Mouse (Mus musculus): ENCODE results near the gene Rbm24.

Gene Rbm24

DNA sequence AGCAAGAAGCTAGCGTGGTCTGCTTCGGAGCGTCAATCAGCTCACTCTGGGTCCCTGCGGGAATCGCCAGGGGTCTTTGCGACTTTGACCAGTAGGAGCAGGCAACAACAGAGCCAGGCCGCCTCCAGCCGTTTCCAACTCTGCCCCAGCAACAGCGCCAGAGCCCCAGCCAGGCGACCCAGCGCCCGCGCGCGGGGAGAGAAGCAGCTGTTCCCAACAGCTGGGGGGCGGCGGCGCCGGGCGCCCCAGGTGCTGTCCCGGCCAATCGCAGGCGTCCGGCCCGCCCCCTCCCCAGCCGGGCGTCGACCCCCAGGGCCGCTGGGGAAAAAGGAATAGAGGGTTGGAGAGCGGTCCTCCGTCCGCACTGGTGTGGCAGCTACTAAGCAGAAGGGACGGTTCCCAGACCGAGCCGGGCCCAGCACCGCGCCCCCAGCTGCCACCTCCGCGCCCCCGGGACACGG is at the start of gene Rbm24:
Rbm24 (plus strand) TSS at position 294 of the 461 bp plus-strand sequence.
- peak; percentile 2 for DNase-seq

DNA sequence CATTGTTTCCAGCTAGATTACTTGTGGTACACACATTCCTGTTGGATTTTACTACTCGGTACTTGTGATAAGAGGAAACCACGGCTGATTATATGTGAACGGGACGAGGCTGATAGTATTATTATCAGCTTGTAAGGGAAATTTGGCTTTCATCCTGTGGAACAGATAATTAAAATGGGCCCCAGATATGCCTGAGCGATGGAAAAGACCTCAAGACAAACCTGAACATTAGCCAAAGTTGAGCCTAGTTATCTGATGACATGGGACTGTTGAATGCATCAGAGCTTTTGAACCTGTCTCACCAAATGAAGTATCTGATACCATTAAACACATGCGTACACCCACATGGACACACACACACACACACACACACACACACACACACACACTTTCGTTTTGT is 45.4 kb upstream of the Rbm24 start:
- no peak for DNase-seq

DNA sequence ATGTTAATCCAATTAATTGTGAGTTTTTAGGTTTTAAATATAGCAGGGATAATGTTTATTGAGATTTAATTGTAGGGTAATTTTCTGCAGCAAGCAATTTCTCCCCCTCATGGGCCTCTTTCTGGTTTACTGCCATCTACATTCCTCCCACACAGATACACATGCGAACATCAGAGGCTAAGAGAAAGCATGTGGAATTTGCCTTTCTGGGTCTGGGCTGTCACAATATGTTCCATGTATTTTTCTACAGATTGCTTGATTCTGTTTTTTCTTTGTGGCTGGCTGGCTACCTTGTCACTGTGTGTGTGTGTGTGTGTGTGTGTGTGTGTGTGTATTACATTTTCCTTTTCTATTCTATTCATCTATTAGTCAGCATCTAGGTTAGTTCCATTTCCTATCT is 42.9 kb upstream of the Rbm24 start:
- no peak for DNase-seq

DNA sequence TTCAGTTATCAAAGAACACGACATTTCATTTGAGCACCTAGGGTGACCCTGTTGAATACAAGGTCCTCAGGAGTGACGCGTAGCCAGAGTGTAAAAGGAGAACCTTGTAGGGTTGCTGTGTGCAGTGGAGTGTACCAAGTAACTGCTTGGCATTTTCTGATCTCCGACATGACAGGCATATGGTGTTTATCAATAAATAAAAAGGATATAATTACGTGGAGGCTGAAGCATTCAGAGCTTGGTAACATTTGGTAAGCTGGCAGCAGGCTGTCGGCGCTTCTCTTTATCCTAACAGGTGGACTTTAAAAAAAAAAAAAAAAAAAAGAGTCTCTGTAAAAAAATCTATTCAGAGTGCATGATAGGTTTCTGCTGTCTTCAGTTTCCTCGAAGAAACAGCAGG is 30.8 kb upstream of the Rbm24 start:
- DNase-seq, result no peak

DNA sequence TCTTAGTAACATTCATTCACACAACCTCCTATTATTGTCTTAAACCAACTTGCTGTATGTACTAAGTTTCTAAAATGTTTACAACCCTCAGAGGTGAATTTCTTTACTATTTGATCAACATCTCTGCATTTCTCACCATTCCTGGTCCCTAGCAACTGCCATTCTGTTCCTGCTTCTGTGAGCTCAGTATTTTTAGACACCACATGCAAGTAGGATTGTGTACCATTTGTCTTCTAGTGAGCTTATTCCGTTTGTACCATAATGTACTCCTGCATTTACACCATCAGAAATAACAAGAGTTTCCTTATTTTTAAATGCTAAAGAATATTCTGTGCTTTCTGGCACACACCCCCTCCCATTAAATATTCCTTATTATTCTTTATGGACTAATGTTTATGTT is 26.6 kb upstream of the Rbm24 start:
- DNase-seq, result no peak

DNA sequence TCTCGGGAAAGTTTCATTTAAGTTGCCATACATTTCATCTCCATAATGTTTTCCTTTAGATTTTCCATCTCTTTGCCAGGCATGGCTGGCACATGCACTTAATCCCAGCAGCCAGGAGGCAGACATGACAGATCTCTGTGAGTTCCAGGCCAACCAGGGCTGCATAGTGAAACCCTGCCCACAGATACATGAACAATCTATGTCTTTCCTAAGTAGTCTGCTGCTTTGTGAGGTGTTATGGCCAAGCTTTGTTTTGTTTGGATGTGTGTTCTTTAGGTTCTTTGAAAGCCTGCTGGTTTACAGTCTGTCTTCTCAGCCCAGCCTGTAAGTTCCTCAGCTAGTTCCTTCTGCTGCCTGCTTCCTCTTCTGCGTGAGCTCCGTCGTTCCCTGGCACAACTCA is 25.3 kb upstream of the Rbm24 start:
- DNase-seq, result no peak

DNA sequence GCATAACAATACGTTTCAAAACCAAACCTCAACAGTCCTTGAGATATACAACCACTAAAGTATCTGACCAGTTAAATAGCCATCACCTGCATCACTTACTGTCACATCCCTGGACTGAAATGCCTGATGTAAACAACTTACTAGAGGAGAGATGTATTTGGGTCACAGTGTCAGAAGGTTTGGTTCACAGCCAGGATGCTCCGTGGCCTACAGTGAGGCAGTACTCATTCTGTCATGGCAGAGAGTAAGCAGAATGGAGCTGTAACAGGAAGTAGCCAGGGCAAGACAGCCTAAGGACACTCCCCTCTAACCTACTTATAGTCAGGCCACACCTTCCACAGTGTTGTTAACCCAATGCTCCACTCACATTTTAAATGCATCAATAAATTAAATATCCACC is 24.3 kb upstream of the Rbm24 start:
- DNase-seq, result no peak

DNA sequence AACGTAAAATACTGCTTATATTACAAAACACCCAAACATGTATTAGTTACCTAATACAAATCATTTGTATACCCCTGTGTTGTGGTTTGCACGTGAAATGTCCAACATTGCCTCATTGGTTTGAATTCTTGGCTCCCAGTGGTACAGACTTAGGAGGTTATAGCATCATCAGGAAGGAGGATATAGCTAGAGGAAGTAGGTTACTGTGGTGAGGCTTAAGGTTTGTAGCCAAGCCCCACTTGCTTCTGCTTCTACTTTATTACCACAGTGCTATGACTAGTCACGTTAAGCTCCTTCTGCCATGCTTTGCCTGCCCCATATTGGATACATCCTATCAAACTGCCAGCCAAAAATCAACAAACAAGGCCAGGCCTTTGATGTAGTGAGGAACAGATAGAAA is 21.0 kb upstream of the Rbm24 start:
- no peak for DNase-seq

DNA sequence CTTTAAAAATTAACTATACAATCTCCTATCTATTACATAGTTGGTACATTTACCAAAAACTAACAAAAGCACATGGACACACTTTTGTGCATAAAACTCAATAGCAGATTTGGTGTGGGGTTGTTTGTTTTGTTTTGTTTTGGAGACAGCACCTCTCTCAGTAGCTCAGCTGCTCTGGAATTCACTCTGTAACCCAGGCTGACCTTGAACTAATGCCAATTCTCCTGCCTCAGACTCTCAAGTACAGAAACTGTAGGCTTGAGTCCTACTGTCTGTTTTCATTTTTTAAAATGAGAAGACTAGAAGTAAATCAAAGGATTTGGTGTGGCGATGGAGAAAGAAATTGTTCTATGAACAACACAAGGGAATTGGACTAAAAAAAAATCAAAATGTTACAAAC is 11.1 kb upstream of the Rbm24 start:
- DNase-seq, result no peak

DNA sequence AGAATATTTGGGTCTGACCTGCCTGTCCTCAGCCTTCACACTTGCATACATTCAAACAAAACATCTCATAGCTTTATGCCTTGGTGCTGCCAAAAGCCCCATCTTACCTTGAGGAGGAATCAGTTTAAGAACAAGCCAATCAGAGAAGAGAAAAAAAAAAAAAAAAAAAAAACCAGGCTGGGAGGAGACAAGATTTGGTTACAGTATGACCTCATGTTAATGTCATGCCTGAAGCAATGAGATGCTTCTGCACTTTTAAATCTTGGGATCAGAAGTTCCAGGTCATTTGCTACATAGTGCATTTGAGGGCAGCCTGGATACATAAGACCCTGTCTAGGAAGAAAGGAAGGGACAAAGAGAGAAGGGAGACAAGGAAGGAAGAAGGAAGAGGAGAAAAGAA is 6.0 kb upstream of the Rbm24 start:
- DNase-seq, result no peak

DNA sequence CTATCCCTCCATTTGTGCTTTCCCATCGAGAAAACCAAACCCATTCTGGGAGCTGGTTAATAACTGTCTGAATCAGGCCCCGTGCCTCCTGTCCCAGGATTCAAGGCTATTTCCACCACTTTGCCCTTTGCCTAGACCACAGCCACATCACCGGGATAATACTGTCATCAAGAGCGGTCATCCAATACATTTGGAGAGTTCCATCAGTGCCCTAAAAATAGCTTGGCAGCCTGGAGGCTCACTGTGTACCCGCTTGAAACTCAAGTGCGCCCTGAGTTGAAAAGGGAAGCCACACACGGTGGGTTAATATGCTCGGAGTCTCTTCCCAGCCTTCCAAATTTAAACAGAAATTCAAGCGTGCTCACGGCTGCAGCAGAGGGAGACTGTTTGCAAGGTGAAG is 4.6 kb upstream of the Rbm24 start:
- DNase-seq, result no peak

DNA sequence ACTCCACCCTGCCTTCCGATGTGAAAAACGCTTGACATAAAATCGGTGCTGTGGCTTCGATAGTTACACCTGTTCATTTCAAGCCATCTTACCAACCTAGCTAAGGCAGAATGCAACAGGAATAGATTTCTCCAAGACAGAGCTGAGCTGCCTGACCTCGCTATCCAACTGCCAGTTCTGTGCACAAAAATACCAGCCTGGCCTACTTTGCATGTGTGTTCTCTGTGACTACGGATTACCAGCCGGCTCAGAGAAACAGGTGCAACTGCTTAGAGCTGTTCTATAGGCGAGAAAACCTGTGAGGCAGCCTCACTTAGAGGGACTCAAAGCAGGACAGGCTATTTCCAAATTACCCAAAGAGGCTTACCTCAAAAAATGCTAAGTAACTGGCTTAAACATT is 4.2 kb upstream of the Rbm24 start:
- DNase-seq, result no peak

DNA sequence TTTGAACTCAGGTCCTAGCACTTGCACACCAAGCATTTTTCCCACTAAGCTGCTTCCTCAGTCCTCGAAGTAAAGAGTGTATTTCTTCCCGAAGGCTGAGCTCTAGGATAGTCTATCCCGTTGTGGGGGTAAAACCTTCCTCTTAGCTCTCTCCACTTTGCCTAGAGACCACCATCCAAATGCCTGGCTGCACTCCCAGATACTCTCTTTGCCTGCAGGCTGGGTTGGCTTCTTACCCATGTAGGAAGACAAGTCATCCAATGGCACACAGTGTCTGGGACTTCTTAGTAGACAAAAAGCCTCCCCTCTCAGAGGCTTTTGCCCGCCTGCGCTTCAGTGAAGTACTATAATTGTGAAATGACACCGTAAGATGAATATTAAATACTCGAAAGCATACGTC is 2.2 kb upstream of the Rbm24 start:
- DNase-seq, result no peak

DNA sequence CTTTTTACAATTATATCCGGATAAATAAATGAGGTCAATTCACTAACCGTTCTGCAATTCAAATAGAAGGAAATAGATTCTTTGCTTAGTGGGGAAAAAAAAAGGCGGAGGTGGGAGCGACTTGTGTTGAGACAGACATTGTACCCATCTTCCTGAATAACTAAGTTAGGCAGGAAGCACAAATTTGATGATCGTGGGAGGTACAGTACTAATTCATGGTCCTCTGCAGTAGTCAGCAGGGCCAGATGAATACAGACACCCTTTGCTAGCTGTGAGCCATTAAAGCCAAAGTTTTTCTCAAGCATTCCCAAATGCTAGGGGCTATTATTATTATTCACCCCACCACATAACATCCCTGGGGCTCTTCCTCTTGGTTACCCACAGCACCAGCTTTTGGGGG is 640 bp upstream of the Rbm24 start:
- no peak for DNase-seq

DNA sequence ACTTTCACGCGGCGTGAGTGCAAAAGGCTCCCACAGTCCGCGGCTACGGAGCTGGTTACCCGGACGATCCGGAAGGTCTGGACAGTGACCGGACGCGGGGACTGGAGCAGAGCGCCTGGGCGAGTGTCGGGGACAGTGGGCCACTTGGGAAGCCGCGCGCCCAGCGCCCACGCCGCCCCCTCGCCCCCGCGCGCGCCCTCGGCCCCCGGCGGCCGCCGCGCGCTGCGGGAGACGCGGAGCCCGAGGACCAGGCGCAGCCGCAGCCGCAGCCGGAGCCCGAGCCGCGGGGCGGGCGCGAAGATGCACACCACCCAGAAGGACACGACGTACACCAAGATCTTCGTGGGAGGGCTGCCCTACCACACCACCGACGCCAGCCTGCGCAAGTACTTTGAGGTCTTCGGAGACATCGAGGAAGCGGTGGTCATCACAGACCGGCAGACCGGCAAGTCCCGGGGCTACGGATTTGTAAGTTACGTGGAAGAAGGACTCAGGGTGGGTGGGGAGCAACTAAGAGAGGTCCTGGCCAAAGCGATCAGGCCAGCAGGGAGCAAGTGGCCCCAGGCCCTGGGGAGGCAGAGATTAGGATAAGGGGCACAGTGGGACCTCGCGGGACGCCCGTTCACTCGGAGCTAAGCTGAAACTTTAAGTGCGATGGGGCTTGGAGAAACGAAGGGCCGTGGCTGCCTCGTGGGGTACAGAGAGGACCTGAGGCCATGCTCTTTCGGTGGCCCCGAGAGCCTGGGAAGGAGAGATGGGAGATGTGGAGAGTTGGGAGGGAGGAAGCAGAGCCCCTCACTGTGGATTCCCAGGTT is 704 bp downstream of the Rbm24 start:
- no peak for DNase-seq

DNA sequence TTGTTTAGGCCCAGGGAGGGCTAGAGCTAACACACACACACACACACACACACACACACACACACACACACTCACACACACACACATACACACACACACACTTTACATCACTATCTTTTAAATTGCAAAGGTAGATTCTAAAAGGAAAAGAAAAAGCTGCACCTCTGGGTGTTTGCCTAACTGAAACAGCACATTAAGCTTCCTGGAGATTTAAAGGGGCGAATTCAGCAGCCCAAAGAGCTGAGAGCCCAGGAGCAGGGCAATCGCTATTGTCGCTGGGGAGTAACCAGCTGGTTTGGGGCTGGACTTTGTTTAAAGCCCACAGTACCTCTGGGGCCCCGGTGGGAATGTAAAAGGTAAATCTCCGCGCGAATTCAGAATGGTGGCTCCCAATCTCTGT is 1.4 kb downstream of the Rbm24 start:
- DNase-seq, result no peak

DNA sequence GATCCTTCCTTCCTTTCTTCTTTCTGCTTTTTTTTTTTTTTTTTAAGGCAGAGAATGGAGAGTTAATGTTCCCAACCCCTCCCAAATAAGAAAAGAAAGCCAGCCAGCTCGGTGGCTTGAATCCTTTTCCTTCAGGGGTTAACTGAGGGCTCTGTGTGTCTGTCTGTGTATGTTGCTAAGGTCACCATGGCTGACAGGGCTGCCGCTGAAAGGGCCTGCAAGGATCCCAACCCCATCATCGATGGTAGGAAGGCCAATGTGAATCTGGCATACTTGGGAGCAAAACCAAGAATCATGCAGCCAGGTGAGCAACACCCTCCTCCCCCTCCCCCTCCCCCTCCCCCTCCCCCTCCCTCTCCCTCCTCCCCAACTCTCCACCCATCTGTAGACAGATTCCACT is 1.9 kb downstream of the Rbm24 start:
- DNase-seq, result no peak

DNA sequence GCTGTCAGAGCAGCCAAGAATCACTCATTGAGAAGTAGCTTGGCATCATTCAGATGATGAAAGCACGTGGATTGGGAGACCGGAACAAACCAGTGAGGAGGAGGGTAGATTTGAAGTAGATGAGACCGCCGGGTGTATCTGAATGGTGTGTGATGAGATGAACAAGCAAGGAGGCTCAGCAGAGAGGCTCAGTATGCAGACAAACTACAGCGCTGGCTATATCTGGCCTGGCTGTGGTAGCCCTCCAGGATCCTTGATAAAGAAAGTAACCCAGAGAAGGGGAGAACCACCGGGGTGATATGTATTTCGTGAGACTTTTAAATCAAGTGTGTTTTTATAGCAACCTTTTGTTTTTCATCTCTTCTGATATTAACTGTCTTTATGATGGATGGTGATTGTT is 5.6 kb downstream of the Rbm24 start:
- no peak for DNase-seq

DNA sequence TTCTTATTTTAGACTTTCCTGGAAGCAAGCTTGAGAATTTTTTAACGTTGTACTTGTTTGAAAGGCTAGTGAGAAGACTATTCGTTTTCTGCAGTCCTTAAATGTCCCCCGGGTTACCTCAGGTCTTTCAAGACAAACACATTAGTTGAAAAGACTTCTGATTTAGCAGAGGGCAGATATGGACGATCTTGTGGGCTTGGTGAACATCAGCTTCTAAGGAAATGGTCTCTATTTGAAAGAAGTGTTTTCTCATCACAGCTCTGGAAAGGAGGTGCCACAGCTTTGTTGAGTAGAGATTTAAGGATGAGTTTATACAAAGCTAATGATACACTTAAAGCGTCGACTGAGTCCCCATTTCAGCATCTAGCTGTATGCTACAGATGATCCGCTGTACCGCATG is 6.1 kb downstream of the Rbm24 start:
- no peak for DNase-seq

DNA sequence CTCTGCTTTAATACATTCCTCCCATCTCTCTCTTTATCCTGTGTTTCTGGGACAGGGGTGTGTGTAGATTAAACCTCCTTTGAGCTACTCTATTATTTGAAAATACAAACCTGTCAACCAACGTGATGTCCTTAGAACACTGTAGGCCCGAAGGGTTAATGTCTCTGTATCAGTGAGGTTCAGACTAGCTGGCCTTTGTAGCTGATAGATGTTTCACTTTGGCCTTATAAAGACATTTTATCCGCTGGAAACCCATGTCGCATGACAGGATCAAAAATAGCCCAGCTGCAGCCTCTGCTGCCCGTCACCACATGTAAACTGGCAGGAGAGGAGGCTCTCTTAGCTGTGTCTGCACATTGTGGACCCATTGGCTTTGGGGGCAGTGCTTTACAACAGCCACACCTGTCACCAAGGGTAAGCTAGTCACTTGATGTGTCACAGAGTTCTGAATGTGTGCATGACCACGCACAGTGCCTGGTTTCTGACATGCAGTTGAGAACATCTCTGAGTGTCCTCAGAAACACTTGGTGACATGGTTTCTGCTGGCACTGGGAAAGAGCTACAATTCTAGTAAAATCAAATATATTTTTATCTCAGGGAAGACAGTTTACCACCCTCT is 8.5 kb downstream of the Rbm24 start:
- no peak for DNase-seq

DNA sequence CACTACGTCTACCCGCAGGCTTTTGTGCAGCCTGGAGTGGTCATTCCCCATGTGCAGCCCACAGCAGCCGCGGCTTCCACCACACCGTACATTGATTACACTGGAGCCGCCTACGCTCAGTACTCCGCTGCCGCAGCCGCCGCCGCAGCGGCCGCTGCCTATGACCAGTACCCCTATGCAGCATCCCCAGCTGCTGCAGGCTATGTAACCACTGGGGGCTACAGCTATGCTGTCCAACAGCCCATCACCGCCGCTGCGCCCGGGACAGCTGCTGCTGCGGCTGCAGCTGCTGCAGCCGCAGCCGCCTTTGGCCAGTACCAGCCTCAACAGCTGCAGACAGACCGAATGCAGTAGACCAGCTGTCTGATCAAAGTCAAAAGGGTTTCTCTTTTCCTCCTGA is 10.7 kb downstream of the Rbm24 start:
- no peak for DNase-seq

DNA sequence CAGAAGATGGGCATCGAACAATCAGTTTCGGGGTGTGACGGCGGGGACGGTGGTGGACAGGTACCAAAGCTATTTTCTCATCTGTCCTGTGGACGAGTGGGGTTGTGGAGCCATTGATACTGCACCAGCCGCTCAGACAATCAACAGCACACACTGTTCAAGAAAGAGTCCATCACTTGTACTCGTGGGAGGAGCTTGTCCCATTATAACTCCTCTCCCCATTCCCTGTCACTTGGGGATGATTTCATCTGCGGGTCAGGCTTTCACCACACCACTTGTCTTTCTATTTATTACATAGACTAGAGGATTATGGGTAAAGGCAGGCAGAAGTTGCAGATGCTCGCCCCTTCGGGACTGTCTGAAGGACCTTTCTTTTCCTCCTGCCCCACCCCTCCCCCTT is 11.6 kb downstream of the Rbm24 start:
- DNase-seq, result no peak

DNA sequence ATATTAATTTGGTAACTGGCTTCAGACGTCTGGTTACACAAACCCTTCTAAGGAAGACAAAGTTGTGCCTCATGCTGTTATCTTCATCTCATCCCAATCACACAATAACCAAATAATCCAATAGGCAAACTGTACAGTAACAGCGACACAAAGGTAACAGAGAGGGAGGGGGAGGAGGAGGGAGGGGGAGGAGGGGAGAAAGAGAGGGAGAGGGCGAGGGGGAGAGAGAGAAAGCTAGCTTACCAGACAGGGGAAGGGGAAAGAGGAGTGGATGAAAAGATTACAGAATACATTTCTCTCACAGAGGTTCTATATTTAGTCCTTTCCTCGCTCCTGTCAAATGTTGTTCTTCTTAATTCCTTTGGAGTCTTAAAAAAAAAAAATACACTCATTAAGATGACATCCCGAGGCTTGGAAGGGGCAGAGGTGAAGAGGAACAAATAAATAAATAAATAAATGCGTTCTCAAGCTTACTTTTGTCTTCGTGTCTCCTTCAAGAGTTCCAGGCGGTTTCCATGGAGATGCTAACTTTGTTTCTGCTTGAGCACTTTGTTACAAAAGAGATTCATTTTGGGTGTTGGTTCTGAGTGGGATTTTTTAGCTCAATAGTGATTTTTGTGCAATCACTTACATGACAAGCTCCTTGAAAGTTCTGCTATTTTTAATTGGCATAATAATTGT is 15.8 kb downstream of the Rbm24 start:
- no peak for DNase-seq

DNA sequence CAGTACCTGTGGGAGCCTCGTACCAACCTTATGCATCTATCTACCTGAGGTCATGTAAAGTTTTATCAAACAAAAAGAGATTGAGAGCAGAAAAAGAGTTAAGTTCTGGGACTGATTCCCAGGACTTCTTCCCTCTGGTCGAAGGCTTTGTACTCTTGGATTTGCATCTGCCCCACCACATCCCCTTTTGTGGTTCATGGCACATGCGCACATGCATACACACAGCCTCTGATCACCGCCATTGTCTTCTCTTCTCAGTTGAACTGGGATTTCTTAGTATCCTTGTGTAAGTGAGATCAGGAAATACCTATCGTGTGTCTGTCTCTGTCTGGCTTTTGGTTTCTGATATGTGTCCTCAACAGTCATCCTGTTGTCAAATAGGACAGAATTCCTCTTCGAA is 20.7 kb downstream of the Rbm24 start:
- DNase-seq, result no peak
